Mouse (Mus musculus) thymus, postnatal 25 days (tissue): ENCODE results near the gene Cyth4.

Experiments
- DNase-seq: peaks from one replicate; pipeline ENCODE4 v3.0.0; 2022

The Cyth4 gene

GRCm38 (mm10) chr15:78596914-78597313 lies at the start of gene Cyth4:
TSS of gene Cyth4 (plus strand) at chr15:78597047.
- peak; percentile 78 for DNase-seq

GRCm38 (mm10) chr15:78547415-78548335 lies 49.2 kb upstream of the Cyth4 start:
- peak; percentile 53 for DNase-seq

GRCm38 (mm10) chr15:78548336-78548665 lies 48.5 kb upstream of the Cyth4 start:
- no peak for DNase-seq

GRCm38 (mm10) chr15:78548711-78549110 lies 48.1 kb upstream of the Cyth4 start:
- DNase-seq: no peak

GRCm38 (mm10) chr15:78549189-78549734 lies 47.6 kb upstream of the Cyth4 start:
- no peak for DNase-seq

- no peak for DNase-seq
These were observed 42.1 kb upstream of the Cyth4 start for GRCm38 (mm10) chr15:78554545-78555313.

- no peak for DNase-seq
These were observed 38.9 kb upstream of the Cyth4 start for GRCm38 (mm10) chr15:78557693-78558535.

- DNase-seq: no peak
These were observed 37.5 kb upstream of the Cyth4 start for GRCm38 (mm10) chr15:78559141-78559979.

- no peak for DNase-seq
These were observed 33.5 kb upstream of the Cyth4 start for GRCm38 (mm10) chr15:78563344-78563743.

- DNase-seq: peak; percentile 79
These were observed 32.9 kb upstream of the Cyth4 start for GRCm38 (mm10) chr15:78563937-78564336.

- DNase-seq: peak; percentile 28
These were observed 31.9 kb upstream of the Cyth4 start for GRCm38 (mm10) chr15:78564764-78565435.

- DNase-seq: peak; percentile 19
These were observed 29.2 kb upstream of the Cyth4 start for GRCm38 (mm10) chr15:78567608-78568120.

- DNase-seq: peak; percentile 64
These were observed 26.7 kb upstream of the Cyth4 start for GRCm38 (mm10) chr15:78570170-78570569.

- DNase-seq: peak; percentile 89
These were observed 25.1 kb upstream of the Cyth4 start for GRCm38 (mm10) chr15:78571554-78572269.

- DNase-seq: no peak
These were observed 24.6 kb upstream of the Cyth4 start for GRCm38 (mm10) chr15:78572270-78572600.

GRCm38 (mm10) chr15:78572658-78573397 lies 24.0 kb upstream of the Cyth4 start, which contains the start of gene Rac2:
TSS of gene Rac2 (minus strand) at chr15:78572783.
- peak; percentile 85 for DNase-seq

- no peak for DNase-seq
These were observed 20.5 kb upstream of the Cyth4 start for GRCm38 (mm10) chr15:78576284-78576810.

- no peak for DNase-seq
These were observed 13.5 kb upstream of the Cyth4 start for GRCm38 (mm10) chr15:78583352-78583751.

GRCm38 (mm10) chr15:78585404-78585803 lies 11.4 kb upstream of the Cyth4 start:
- no peak for DNase-seq
